22 mouse cellular contexts compared by ENCODE assay signal in genomic region chr11:21057511-21058414, GRCm38 (mm10). TPM values are rescaled to one million over a fixed set of nuclear protein-coding genes. Genes with fewer than 3 reads are reported as not detected.
DNase-seq lines count a peak whose midpoint lies in the region; ATAC-seq and TF ChIP-seq lines count a peak whose summit lies in the region.
"Had no signal": no experiment of that assay in that cellular context is flagged by ENCODE, and none has a peak within 500 bp of the region (broad histone marks: within the 10 kb centered on the region; RNA-seq: fewer than 3 reads in every experiment).

No protein-coding gene starts in this region.

- 73% methylated on average over 17 of the region's 17 CpGs for WGBS in heart, embryonic 10.5 days
- 76% methylated on average over 17 of the region's 17 CpGs for WGBS in heart, adult 2 months
- WGBS in stomach, embryonic 15.5 days: 56% methylated on average over 17 of the region's 17 CpGs

- no peak overlapping the region for H3K4me3 ChIP-seq in heart, embryonic 10.5 days
- H3K4me3 ChIP-seq in heart, adult 2 months: no peak overlapping the region
- no peak overlapping the region for H3K4me3 ChIP-seq in stomach, embryonic 15.5 days (replicated peaks)
- no peak overlapping the region for H3K4me3 ChIP-seq in left cerebral cortex, adult 2 months
- H3K4me3 ChIP-seq: embryonic facial prominence, embryonic 12.5 days; heart, embryonic 12.5 days; hindbrain, embryonic 10.5 days; layer of hippocampus, adult 2 months had no signal

- no peaks in the 10 kb centered on the region for H3K9me3 ChIP-seq in heart, embryonic 10.5 days
- no peaks in the 10 kb centered on the region for H3K9me3 ChIP-seq in stomach, embryonic 15.5 days
- H3K9me3 ChIP-seq: embryonic facial prominence, embryonic 12.5 days; heart, embryonic 12.5 days; hindbrain, embryonic 10.5 days had no signal

- no peak overlapping the region for H3K27ac ChIP-seq in heart, embryonic 10.5 days
- no peak overlapping the region for H3K27ac ChIP-seq in heart, adult 2 months
- peak overlapping the region; percentile 75 for H3K27ac ChIP-seq in stomach, embryonic 15.5 days
- H3K27ac ChIP-seq in left cerebral cortex, adult 2 months: no peak overlapping the region
- H3K27ac ChIP-seq: embryonic facial prominence, embryonic 12.5 days; hindbrain, embryonic 10.5 days; kidney, postnatal 0 days; layer of hippocampus, adult 2 months; macrophage had no signal

- no peak overlapping the region for H3K9ac ChIP-seq in heart, adult 2 months (ENCODE audit: low read depth, low read length)
- H3K9ac ChIP-seq in stomach, embryonic 15.5 days: no peak overlapping the region
- H3K9ac ChIP-seq: embryonic facial prominence, embryonic 12.5 days; heart, embryonic 12.5 days had no signal

- peak; percentile 84 for ATAC-seq in stomach, embryonic 15.5 days (ENCODE audit: insufficient read depth, low FRiP score, low read depth)
- ATAC-seq: hindbrain, embryonic 16.5 days had no signal

- no peaks in the 10 kb centered on the region for H3K27me3 ChIP-seq in heart, embryonic 10.5 days (ENCODE audit: insufficient read depth, poor library complexity, severe bottlenecking)
- no peaks in the 10 kb centered on the region for H3K27me3 ChIP-seq in heart, adult 2 months (ENCODE audit: control insufficient read depth, insufficient read depth, low read length)
- H3K27me3 ChIP-seq in stomach, embryonic 15.5 days (replicated peaks): no peaks in the 10 kb centered on the region
- H3K27me3 ChIP-seq: embryonic facial prominence, embryonic 12.5 days; heart, embryonic 12.5 days had no signal

- intact Hi-C loops in heart, adult 2 months (cut with DNase I): no loop called here
- intact Hi-C loops in left cerebral cortex, adult 2 months (cut with DNase I): no loop called here

- peak; percentile 51 for DNase-seq in heart, embryonic 10.5 days (ENCODE audit: low spot score)
- no peak for DNase-seq in heart, adult 2 months
- peak; percentile 20 for DNase-seq in urinary bladder, postnatal 14 days (ENCODE audit: low spot score)
- no peak for DNase-seq in urinary bladder, postnatal 10 days (ENCODE audit: low spot score)
- DNase-seq in left cerebral cortex, adult 2 months (ENCODE audit: extremely low spot score in 1 of 2, low spot score in 2 of 2): no peak
- no peak for DNase-seq in layer of hippocampus, postnatal 36 days
- DNase-seq: adrenal gland, postnatal 10 days; cerebellum, adult 2 months; cerebellum, postnatal 25 days; gastrocnemius, postnatal 25 days; heart, postnatal 10 days; kidney, adult 2 months; right cerebral cortex, postnatal 4 days; thymus, postnatal 14 days had no signal

- no peak for TF ChIP-seq EP300 in heart, adult 2 months (IDR thresholded peaks at IDR 0.05; ENCODE audit: insufficient read depth, low read depth, low read length)

- peak overlapping the region; percentile 37 for H3K4me2 ChIP-seq in stomach, embryonic 15.5 days
- H3K4me2 ChIP-seq: embryonic facial prominence, embryonic 12.5 days; heart, embryonic 12.5 days had no signal

- no peaks in the 10 kb centered on the region for H3K36me3 ChIP-seq in heart, embryonic 10.5 days
- no peaks in the 10 kb centered on the region for H3K36me3 ChIP-seq in heart, adult 2 months (ENCODE audit: control insufficient read depth, insufficient read depth, low read length)
- H3K36me3 ChIP-seq in stomach, embryonic 15.5 days: no peaks in the 10 kb centered on the region
- H3K36me3 ChIP-seq: embryonic facial prominence, embryonic 12.5 days; heart, embryonic 12.5 days; hindbrain, embryonic 10.5 days had no signal

- peaks cover 18% of the 10 kb centered on the region for H3K4me1 ChIP-seq in heart, embryonic 10.5 days
- peaks cover 2% of the 10 kb centered on the region; the same call in 1 of the 2 replicates for H3K4me1 ChIP-seq in heart, adult 2 months (ENCODE audit: control insufficient read depth, insufficient read depth, low read length)
- H3K4me1 ChIP-seq in stomach, embryonic 15.5 days: no peaks in the 10 kb centered on the region
- H3K4me1 ChIP-seq: embryonic facial prominence, embryonic 12.5 days had no signal

- H3K79me2 ChIP-seq in heart, adult 2 months (replicated peaks; ENCODE audit: control insufficient read depth, insufficient read depth, low read length): no peaks in the 10 kb centered on the region

- TF ChIP-seq POLR2A in heart, adult 2 months (IDR thresholded peaks at IDR 0.05; ENCODE audit: insufficient read depth, low read depth, low read length): no peak

- TF ChIP-seq CTCF in heart, adult 2 months (IDR thresholded peaks at IDR 0.05): no peak
- TF ChIP-seq CTCF in left cerebral cortex, adult 2 months (IDR thresholded peaks at IDR 0.05): no peak

RNA-seq across cellular contexts. Expression of gene Peli1, which starts 33.3 kb away (rescaled TPM):
- polyA plus RNA-seq in heart, embryonic 10.5 days (2016; fragmentation: Nextera tagmentation; extraction: Ambion mirVana): 26.9 and 41.5 TPM in 2 replicates
- 10 to 100 TPM; 13.6 to 13.7 TPM for total RNA-seq in heart, adult 2 months (2021)
- 6.2 and 9.9 TPM in 2 replicates for polyA plus RNA-seq in heart, adult 2 months (2012; rRNA removed)
- 33.8 and 35.1 TPM in 2 replicates for polyA plus RNA-seq in stomach, embryonic 15.5 days (2015; fragmentation: Nextera tagmentation; extraction: Ambion mirVana)
- 10 to 100 TPM; 39.4 to 48.0 TPM for total RNA-seq in left cerebral cortex, adult 2 months (2021)
- total RNA-seq in layer of hippocampus, postnatal 36 days (2021): 10 to 100 TPM; 46.9 to 52.6 TPM

Comparison
In these comparisons a context has a peak if more than half of its experiments do, and no peak if none do; other contexts are left out.
1. DNase-seq: peak in heart, embryonic 10.5 days (single experiment) and urinary bladder, postnatal 14 days (single experiment); none in heart, adult 2 months (0 of 2), urinary bladder, postnatal 10 days (single experiment), left cerebral cortex, adult 2 months (0 of 2) and layer of hippocampus, postnatal 36 days (0 of 2).